Mouse (Mus musculus): ENCODE measurements around the gene Trim13. TPM values are rescaled to one million over a fixed set of nuclear protein-coding genes. Genes with fewer than 3 reads are reported as not detected.

Trim13 gene
- total RNA-seq, 2 experiments from 2014 or later: 8.8 to 10.0 TPM

DNA sequence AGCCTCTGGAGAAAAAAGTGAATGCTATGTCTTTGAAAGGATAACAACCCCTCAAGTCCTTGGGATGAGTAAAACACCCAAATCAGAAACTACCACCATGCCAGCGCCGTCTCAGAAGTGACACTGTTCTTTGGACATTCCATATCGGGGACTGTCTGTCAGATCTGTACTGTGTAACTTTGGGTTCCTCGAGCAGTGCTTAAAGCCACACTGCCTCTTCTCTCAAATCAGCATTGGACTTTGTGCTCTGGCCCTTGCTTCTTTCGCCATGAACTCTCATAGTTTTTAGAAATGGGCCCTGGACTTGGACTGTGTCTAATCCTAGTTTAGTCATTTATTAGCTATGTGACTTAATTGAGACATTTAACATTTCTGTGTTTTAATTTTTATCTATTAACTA, 13.7 kb downstream of the Trim13 start:
- no peak for DNase-seq (ENCODE audit: low spot score in 2 of 2)

- DNase-seq (ENCODE audit: low spot score in 2 of 2): no peak
These were observed 15.3 kb downstream of the Trim13 start for GRCm38 (mm10) chr14:61613319-61613718.

GRCm38 (mm10) chr14:61620371-61620770, 22.3 kb downstream of the Trim13 start:
- DNase-seq (ENCODE audit: low spot score in 2 of 2): no peak

- DNase-seq (ENCODE audit: low spot score in 2 of 2): no peak
These were observed 37.9 kb downstream of the Trim13 start for GRCm38 (mm10) chr14:61635969-61636368.

- no peak for DNase-seq (ENCODE audit: low spot score in 2 of 2)
These were observed 44.6 kb downstream of the Trim13 start for GRCm38 (mm10) chr14:61642668-61643067.

- no peak for DNase-seq (ENCODE audit: low spot score in 2 of 2)
These were observed 47.5 kb downstream of the Trim13 start for GRCm38 (mm10) chr14:61645547-61645946.

- DNase-seq (ENCODE audit: low spot score in 2 of 2): peak; percentile 39 to 58
These were observed 49.3 kb downstream of the Trim13 start for GRCm38 (mm10) chr14:61647182-61647880.

DNA sequence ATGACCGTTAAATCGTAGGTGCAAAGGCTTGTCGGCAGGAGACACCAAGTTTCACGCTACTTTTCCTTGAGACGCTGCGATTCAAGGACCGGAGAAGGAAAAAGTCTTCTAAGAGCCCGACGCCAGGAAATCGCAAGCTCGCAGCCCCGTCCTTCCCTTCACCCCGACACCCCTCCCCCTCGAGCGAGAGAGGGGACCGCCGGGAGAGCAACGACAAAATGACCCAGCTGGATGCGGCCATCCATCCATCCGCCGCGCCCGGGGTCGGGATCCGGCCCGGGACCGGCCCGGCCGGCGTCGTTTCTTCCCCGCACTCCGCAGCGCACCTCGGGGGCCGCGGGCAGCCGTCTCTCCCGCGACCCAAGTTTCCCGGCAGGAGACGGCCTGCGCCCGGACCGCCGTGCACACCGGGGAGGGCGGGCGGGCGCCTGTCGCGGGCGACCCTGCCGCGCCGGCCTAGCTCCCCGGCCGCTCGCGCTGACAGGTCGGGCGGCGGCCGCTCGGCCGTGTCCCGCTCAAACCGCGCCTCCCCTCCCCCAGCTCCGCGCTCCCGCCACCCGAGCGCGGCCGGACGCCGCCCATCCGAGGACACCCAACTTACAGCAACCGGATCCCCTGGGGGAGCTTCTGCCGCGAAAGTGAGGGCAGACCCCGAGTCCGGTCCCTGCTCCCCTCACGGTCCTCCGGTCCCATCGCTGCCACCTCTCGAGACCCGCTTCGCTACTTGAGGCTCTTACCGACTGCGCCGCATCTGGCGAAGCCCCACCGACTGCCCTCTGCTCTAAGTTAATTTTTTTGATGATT, 50.0 kb downstream of the Trim13 start:
- DNase-seq (ENCODE audit: low spot score in 2 of 2): peak; percentile 53 to 56

DNA sequence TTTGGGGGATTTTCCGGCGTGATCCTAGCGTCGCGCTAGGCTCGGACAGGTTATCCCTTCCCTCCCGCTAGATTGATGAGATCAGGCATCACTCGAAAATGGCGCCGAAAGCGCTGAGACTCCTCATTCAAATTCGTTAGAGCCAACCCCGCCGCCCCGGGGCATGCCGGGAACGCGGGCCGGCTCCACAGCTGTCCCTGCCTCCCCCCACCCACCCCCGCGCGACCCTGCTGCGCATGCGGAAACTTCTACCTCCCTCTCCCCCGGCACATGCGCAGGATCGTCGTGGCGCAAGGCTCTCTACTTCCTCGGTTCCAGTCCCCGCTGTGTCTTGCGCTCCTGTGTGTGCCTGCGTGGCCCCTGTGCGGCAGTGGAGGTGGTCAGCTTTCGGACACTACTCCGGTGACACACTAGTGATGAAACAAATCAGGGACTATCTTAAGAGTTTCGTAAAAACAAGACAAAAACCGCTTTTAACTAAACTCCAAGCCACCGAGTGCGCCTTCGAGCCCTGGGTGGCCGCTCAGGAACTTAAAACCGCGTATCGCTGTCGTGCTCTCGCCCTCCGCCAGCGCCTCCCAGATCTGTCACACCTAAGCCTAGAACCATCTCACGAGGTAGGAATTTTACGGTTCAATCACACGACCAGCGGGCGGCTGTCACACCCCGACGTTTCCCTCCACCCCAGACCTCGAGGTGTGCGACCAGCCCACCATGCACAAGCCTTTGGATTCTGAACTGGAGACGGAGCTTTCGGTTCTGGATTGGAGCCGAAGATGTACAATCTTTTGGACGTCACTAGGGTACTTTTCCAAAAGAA, 50.8 kb downstream of the Trim13 start:
- peak; percentile 96 for DNase-seq (ENCODE audit: low spot score in 2 of 2)

DNA sequence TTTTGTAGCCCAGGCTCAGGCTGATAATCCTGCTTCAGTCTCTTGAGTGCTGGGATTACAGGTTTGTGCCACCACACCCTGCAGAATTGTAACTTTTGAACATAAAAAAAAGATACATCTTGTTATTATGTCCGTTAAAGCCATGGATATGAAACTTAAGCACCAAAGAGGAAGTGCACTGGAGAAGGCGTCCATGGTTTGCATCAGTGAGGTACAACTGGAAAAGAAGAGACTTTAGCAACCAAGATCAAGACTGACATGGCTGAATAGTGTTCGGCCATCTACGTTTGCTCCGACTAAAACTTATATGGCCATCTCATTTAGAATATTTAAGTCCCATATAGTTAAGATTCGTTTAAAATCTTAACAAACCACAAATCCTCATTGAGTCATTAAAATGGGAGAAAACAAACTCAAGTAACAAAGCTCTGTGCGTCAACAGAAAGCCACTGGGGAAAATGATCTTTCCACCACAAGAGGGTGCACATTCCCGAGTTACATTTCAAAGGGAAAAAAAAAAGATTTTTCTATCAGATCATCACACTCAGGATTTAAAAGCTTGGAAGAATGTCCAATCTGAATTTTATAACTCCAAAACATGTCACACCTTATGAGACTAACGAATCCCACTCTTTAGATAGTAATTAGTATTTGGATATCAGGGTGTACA, 52.4 kb downstream of the Trim13 start:
- DNase-seq (ENCODE audit: low spot score in 2 of 2): peak in 1 of 2 experiments; percentile 33

Small RNA genes lying within 50 kb of the gene (microRNA-seq; reads per million reads assigned to microRNA genes)
- gene Mir15a (ENCODE audit: borderline number of aligned reads in 2 of 2) (1,315 to 1,520 reads per million in 2 experiments), gene Mir16-1 (ENCODE audit: borderline number of aligned reads in 2 of 2) (914 to 1,614 reads per million in 2 experiments)

Other genes starting within 250 kb of the Trim13 start
- gene Ebpl, start 237.8 kb upstream of the Trim13 start, total RNA-seq (2021): 1 to 10 TPM; 3.5 to 3.8 TPM
- gene Kpna3, start 158.4 kb upstream of the Trim13 start, total RNA-seq (2021): 10 to 100 TPM; 29.5 to 32.5 TPM
- 10 to 100 TPM; 17.7 to 22.3 TPM for gene Spryd7, start 41.4 kb upstream of the Trim13 start, total RNA-seq (2021)
- gene Kcnrg, start 9.2 kb downstream of the Trim13 start, total RNA-seq (2021): under 1 TPM; 0.16 to 0.27 TPM

All from adrenal gland, adult 18-20 months (tissue).